Comparison of ENCODE assay signal across 12 mouse cellular contexts in genomic region chr2:65552222-65552621, GRCm38 (mm10). TPM values are rescaled to one million over a fixed set of nuclear protein-coding genes. Genes with fewer than 3 reads are reported as not detected.
A peak's percentile ranks its signal among the peaks of the same experiment; 100 is the strongest.
DNase-seq lines count a peak whose midpoint lies in the region; ATAC-seq and TF ChIP-seq lines count a peak whose summit lies in the region.
"Had no signal": no experiment of that assay in that cellular context is flagged by ENCODE, and none has a peak within 500 bp of the region (broad histone marks: within the 10 kb centered on the region; RNA-seq: fewer than 3 reads in every experiment).

No protein-coding gene starts in this region.

- no peak overlapping the region for H3K4me2 ChIP-seq in liver, postnatal 0 days (ENCODE audit: low read depth, low read length)
- H3K4me2 ChIP-seq in hindbrain, embryonic 15.5 days, result 0 out of 2 replicates have a peak overlapping the region, but pooled peaks have one; percentile 9
- H3K4me2 ChIP-seq in neural tube, embryonic 13.5 days, result peak overlapping the region; percentile 30; the same call in 1 of the 2 replicates
- H3K4me2 ChIP-seq: limb, embryonic 15.5 days had no signal

- H3K27me3 ChIP-seq in liver, postnatal 0 days (ENCODE audit: insufficient read depth, low read length), result no peaks in the 10 kb centered on the region
- H3K27me3 ChIP-seq in hindbrain, embryonic 15.5 days, result no peaks in the 10 kb centered on the region
- no peaks in the 10 kb centered on the region for H3K27me3 ChIP-seq in neural tube, embryonic 13.5 days
- H3K27me3 ChIP-seq: limb, embryonic 15.5 days had no signal

- H3K4me1 ChIP-seq in liver, postnatal 0 days (ENCODE audit: insufficient read depth), result peaks cover 9% of the 10 kb centered on the region; the same call in 1 of the 2 replicates
- H3K4me1 ChIP-seq in hindbrain, embryonic 15.5 days (replicated peaks), result peaks cover 28% of the 10 kb centered on the region
- H3K4me1 ChIP-seq in neural tube, embryonic 13.5 days (replicated peaks), result peaks cover 31% of the 10 kb centered on the region
- H3K4me1 ChIP-seq: limb, embryonic 15.5 days had no signal

- DNase-seq in liver, postnatal 0 days, result no peak
- DNase-seq in liver, result no peak
- peak; percentile 52 for DNase-seq in embryo, embryonic 11 days
- no peak for DNase-seq in urinary bladder, postnatal 14 days (ENCODE audit: low spot score)
- no peak for DNase-seq in lung, adult 18-20 months
- DNase-seq: heart, adult 18-20 months; kidney, postnatal 14 days had no signal

- H3K36me3 ChIP-seq in liver, postnatal 0 days (replicated peaks; ENCODE audit: insufficient read depth, low read length), result no peaks in the 10 kb centered on the region
- no peaks in the 10 kb centered on the region for H3K36me3 ChIP-seq in hindbrain, embryonic 15.5 days
- H3K36me3 ChIP-seq in neural tube, embryonic 13.5 days, result no peaks in the 10 kb centered on the region
- H3K36me3 ChIP-seq: G1E; limb, embryonic 15.5 days had no signal

- ATAC-seq in liver, postnatal 0 days, result no peak
- ATAC-seq in hindbrain, embryonic 15.5 days (ENCODE audit: low FRiP score, low read depth), result peak; percentile 73
- ATAC-seq in neural tube, embryonic 13.5 days (ENCODE audit: low read depth), result peak; percentile 80
- ATAC-seq in cerebellum, adult (ENCODE audit: insufficient number of reproducible peaks, low FRiP score, low TSS enrichment), result no peak

- no peaks in the 10 kb centered on the region for H3K9me3 ChIP-seq in liver, postnatal 0 days (ENCODE audit: low read length)
- H3K9me3 ChIP-seq in hindbrain, embryonic 15.5 days, result no peaks in the 10 kb centered on the region
- H3K9me3 ChIP-seq in neural tube, embryonic 13.5 days, result no peaks in the 10 kb centered on the region
- H3K9me3 ChIP-seq: limb, embryonic 15.5 days had no signal

- 66% methylated on average over 5 of the region's 5 CpGs for WGBS in liver, postnatal 0 days (ENCODE audit: insufficient replicate concordance)
- 36% methylated on average over 5 of the region's 5 CpGs for WGBS in hindbrain, embryonic 15.5 days
- 35% methylated on average over 5 of the region's 5 CpGs for WGBS in neural tube, embryonic 13.5 days

- no peak overlapping the region for H3K4me3 ChIP-seq in liver, postnatal 0 days (ENCODE audit: low read depth, low read length)
- H3K4me3 ChIP-seq in hindbrain, embryonic 15.5 days, result no peak overlapping the region
- H3K4me3 ChIP-seq in neural tube, embryonic 13.5 days, result no peak overlapping the region
- H3K4me3 ChIP-seq: limb, embryonic 15.5 days had no signal

- peak overlapping the region; percentile 89 for H3K27ac ChIP-seq in liver, postnatal 0 days (ENCODE audit: low read depth)
- peak overlapping the region; percentile 62 for H3K27ac ChIP-seq in hindbrain, embryonic 15.5 days (replicated peaks)
- peak overlapping the region; percentile 66 for H3K27ac ChIP-seq in neural tube, embryonic 13.5 days (replicated peaks)
- H3K27ac ChIP-seq: limb, embryonic 15.5 days had no signal

- TF ChIP-seq CTCF in liver, postnatal 0 days (IDR thresholded peaks at IDR 0.05; ENCODE audit: low read depth), result no peak

- H3K9ac ChIP-seq in liver, postnatal 0 days (replicated peaks), result no peak overlapping the region
- H3K9ac ChIP-seq in hindbrain, embryonic 15.5 days, result no peak overlapping the region
- no peak overlapping the region for H3K9ac ChIP-seq in neural tube, embryonic 13.5 days
- H3K9ac ChIP-seq: limb, embryonic 15.5 days had no signal

- TF ChIP-seq EP300 in liver, postnatal 0 days (IDR thresholded peaks at IDR 0.05; ENCODE audit: low read depth), result no peak

RNA-seq across cellular contexts. Expression of gene Scn3a, which starts 15.2 kb away (rescaled TPM):
- 0.05 and 0.12 TPM in 2 replicates for polyA plus RNA-seq in liver, postnatal 0 days (2015; fragmentation: Nextera tagmentation; extraction: Ambion mirVana)
- polyA plus RNA-seq in hindbrain, embryonic 15.5 days (2015; fragmentation: Nextera tagmentation; extraction: Ambion mirVana), result 46.9 and 47.7 TPM in 2 replicates
- polyA plus RNA-seq in neural tube, embryonic 13.5 days (2015; fragmentation: Nextera tagmentation; extraction: Ambion mirVana), result 39.9 and 50.6 TPM in 2 replicates
- polyA plus RNA-seq: G1E had no signal

Comparison
In these comparisons a context has a peak if more than half of its experiments do, and no peak if none do; other contexts are left out.
1. ATAC-seq: peak in hindbrain, embryonic 15.5 days (single experiment) and neural tube, embryonic 13.5 days (single experiment); none in liver, postnatal 0 days (single experiment) and cerebellum, adult (single experiment).
2. RNA of gene Scn3a, which starts 15.2 kb away (polyA plus RNA-seq): 46.9 to 47.7 TPM in hindbrain, embryonic 15.5 days and 39.9 to 50.6 TPM in neural tube, embryonic 13.5 days; 0.05 to 0.12 TPM in liver, postnatal 0 days; every median in the first group is over 10 times any median in the second.
3. Peak in every context shown above with its lines, with median percentiles within 50 percentile points of each other: H3K27ac ChIP-seq.